Mouse (Mus musculus) gastrocnemius, postnatal 10 days (tissue): ENCODE results near the gene Cish. TPM values are rescaled to one million over a fixed set of nuclear protein-coding genes. Genes with fewer than 3 reads are reported as not detected.
A peak's percentile ranks its signal among the peaks of the same experiment; 100 is the strongest.

Source experiments
- DNase-seq: peaks from one replicate; pipeline ENCODE4 v3.0.0; 2021; ENCODE audit warnings: mixed read lengths
- total RNA-seq, 2 experiments: library from RNA; stranded (reverse); gene quantifications; 2 replicates each; pipeline ENCODE4 v1.2.3; 2021

Gene Cish
- total RNA-seq, 2 experiments from 2014 or later: 6.7 to 16.8 TPM

DNA sequence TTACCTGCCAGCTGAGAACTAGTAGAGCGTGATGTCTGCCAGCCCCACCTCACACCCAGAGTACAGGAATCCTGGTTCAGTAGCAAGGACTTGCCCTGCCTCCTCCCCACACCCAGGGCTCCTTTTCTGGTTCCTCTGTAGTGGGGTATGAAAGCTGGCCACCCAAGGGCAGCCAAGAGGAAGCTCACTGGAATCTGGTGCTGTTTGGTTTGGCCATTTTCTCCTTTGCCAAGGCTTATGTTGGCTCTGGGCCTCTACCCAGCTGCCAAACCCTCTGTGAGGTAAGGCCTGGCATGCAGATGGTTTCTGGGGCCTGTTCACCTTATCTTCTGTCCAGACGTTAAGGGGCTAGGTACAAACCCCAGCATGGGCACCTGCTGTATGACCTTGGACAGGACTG is 20.0 kb downstream of the Cish start:
- no peak for DNase-seq

DNA sequence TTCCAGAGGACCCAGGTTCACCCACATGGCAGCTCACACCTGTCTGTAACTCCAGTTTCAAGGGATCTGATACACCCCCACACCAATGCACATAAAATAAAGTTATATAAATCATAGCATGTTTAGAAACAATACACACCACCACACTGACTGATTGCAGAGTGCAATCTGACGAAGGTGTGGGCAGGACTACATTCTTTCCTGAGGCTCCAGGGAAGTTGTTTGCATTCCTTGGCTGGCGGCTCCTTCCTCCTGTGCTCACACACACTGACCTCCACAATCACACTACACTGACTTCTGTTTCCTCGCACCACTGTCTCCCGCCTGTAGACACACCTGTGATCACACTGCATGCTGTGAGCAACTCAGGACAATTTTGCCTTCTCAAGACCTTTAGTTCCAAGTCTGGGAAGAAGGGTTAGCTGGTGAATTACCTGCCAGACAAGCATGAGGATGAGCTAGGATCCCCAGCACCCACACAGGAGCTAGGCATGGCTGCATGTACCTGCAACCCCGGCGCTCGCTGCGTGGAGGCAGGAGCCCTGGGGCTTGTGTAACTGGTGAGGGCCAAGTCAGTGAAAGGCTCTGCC is 26.7 kb downstream of the Cish start:
- DNase-seq: no peak

DNA sequence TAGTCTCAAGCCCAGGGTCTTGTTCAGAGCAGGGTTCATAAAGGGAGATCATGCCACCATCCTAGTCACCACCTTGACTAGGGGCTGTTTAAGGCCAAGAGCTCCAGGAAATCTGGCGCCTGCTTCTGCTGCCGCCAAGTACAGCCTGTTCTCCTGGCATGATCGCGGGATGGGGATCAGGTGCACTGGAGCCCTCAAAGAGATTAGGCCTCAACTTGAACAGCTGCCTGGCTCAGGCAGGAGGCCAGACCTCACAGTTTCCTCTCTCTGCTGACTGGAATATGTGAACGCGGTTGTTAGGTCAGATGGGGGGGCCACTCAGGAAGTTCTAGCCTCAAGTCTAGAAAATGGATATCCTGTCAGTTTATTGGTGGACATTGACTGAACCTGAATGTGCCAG is 27.7 kb downstream of the Cish start:
- peak; percentile 86 for DNase-seq

- DNase-seq: no peak
Observed at GRCm38 (mm10) chr9:107324799-107325561, 29.2 kb downstream of the Cish start.

DNA sequence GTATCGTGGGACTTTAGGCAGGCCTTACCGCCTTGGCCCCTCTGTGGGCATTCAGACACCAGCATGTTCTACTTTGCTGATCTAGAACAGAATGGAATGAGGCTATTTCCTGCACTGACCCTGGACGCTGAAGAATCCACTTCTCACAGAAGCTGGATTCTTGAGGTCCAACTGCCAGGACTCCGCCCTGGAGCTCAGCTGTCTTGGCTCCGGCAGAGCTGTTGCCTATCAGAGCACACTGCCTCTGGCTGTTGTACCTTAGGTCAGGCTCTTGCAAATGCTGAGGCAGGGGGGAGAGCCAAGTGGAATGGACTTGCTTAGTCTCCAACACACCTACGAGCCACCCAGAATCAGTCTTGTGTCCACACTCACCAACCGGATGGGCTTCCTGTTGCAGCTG is 30.1 kb downstream of the Cish start:
- peak; percentile 55 for DNase-seq

DNA sequence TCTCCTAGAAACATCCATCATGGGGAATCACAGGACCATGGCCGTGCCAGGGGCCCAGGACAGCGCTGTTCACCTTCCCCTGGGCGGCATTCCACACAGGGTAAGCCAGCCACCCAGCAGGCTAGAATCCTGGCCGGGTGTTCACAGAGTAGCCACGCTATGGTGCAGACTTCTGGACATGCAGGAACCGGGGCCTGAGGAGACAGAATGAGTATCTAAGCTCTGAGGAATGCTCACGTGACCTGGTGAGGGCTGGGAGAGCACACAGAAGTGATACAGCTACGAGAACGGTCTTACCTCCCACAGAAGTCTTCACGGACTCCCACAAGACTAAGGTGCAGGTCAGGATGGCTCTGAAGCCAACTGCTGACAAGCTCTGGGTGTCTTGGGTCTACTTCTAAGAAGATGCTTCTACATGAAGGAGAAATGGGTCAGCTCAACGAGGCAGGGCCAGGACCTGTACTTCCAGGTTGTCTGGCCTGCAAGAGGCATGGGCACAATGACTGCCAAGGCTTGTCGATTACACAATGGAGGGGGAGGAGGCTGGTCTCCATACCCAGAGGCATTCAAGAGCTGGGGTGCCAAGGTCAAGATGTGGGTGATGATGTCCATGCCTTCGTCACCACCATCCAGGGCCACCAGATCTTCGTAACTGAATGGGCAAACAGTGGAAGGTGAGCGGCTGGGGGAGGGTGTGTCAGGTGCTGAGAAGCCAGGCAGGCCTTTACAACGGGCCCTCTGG is 32.2 kb downstream of the Cish start:
- no peak for DNase-seq

GRCm38 (mm10) chr9:107330791-107331190 is 35.0 kb downstream of the Cish start:
- DNase-seq: no peak

DNA sequence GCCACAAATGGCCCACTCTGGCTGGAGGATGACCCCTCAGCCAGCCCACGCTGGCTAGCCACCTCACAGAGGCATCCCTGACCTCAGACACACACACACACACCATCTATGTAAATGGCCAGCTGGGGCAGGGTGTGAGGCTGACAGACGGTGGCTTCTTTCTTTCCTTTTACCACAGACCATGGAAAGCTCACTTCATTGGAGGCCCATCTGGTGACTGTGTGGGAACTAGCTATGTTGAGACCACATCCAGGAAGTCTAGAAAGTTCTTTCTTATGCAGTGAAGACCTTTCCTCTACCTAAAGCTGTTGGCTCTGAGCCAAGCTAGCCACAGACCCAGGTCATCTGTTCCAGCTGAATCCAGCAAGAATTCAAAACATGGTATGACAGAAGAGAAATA is 37.9 kb downstream of the Cish start:
- DNase-seq: no peak

- no peak for DNase-seq
Observed at GRCm38 (mm10) chr9:107334356-107334755, 38.5 kb downstream of the Cish start.

- no peak for DNase-seq
Observed at GRCm38 (mm10) chr9:107335046-107335445, 39.2 kb downstream of the Cish start.

GRCm38 (mm10) chr9:107335909-107336308 is 40.1 kb downstream of the Cish start:
- peak; percentile 72 for DNase-seq

DNA sequence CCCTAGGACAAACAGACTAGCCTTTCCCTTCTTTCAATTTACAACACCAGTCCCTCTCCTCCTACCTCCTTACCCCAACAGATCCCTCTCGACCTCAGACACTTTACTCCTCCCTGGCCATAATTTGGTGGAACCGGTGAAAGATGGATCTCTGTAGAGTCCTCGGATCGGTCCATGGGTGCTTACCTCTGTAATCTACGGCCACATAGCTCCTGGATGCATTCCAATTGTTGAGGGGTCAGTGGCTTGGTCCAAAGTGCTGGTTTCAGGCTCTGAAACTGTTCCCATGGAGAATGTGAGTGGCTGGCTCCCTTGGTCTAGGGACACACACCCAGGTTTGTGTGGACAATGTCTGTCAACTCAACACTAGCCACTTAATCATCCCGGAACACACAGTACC is 40.6 kb downstream of the Cish start:
- DNase-seq: no peak

- peak; percentile 74 for DNase-seq
Observed at GRCm38 (mm10) chr9:107338172-107338883, 42.5 kb downstream of the Cish start, which contains the start of gene Hemk1. Hemk1 (minus strand) TSS chr9:107338350.

GRCm38 (mm10) chr9:107340267-107340859 is 44.5 kb downstream of the Cish start, which contains the start of gene 6430571L13Rik:
6430571L13Rik (plus strand) TSS chr9:107340602.
- DNase-seq: peak; percentile 94

GRCm38 (mm10) chr9:107340911-107341645 is 45.3 kb downstream of the Cish start:
- DNase-seq: no peak

GRCm38 (mm10) chr9:107342201-107342709 is 46.4 kb downstream of the Cish start:
- DNase-seq: no peak

DNA sequence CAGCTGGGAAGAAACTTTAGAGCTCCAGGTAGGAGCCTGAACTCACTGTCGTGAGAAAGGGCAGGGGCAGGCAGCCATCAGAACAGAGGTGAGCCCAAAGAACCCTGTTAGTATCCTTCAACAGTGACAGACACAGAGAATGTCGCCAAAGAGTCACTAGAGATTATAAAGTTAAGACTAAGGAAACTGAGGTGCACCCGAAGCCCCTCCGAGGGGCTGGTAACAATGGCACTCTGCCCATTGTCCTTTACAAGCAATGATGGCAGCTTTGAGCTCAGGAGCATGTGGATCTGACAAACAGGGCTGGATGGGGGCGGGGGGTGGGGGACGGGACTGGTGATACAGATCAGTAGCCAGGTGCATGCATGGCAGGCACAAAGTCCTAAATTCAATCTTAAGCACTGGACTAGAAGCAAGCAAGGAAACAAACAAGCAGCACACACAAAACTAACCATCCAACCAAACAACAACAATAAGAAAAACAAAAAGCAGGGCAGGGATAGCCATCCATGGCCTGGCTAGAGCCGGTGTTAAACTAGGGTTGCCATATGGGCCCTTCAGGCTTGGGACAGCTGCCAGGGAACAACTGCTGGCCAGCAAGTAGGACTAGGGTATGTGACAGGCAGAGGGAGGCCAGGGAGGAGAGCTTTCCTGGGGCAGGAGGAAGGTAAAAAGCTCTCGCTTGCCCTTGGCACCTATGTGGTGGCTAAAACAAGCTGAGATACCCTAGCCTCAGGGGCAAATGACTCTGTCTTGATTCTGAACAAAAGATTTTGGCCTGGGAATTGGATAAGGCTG is 47.5 kb downstream of the Cish start:
- peak; percentile 45 for DNase-seq

- no peak for DNase-seq
Observed at GRCm38 (mm10) chr9:107344027-107344426, 48.2 kb downstream of the Cish start.

DNA sequence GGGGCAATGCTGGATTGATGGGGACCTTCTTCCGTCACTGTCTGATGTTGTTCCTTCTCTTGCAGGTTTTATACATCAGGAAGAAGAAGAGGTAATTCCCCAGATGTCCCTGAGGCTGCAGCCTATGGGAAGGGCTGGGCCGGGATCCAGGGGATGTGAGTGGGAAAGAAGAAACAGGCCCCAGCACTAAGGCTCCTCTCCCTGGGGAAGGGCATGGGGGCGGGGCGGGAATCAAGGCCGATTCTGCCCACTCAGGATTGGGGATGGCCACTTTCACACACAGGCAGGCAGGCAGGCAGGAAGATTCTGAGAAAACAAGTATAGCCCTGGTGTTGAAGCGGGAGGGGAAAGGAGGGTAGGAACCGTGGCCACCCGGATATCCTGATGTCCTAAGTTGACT is 50.3 kb downstream of the Cish start:
- no peak for DNase-seq

- DNase-seq: no peak
Observed at GRCm38 (mm10) chr9:107347586-107348183, 51.9 kb downstream of the Cish start.
